In the genomic region with DNA sequence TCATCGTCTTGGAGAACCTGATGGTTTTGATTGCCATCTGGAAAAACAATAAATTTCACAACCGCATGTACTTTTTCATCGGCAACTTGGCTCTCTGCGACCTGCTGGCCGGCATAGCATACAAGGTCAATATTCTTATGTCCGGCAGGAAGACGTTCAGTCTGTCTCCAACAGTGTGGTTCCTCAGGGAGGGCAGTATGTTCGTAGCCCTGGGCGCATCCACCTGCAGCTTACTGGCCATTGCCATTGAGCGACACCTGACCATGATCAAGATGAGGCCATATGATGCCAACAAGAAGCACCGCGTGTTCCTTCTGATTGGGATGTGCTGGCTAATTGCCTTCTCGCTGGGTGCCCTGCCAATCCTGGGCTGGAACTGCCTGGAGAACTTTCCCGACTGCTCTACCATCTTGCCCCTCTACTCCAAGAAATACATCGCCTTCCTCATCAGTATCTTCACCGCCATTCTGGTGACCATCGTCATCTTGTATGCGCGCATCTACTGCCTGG, we compare ENCODE assay signal across 9 mouse cellular contexts. TPM values are rescaled to one million over a fixed set of nuclear protein-coding genes. Genes with fewer than 3 reads are reported as not detected.
DNase-seq lines count a peak whose midpoint lies in the region; ATAC-seq lines count a peak whose summit lies in the region.
"Had no signal": no experiment of that assay in that cellular context is flagged by ENCODE, and none has a peak within 500 bp of the region (broad histone marks: within the 10 kb centered on the region; RNA-seq: fewer than 3 reads in every experiment).

No protein-coding gene starts in this region.

- H3K27me3 ChIP-seq in heart, embryonic 10.5 days (ENCODE audit: insufficient read depth, poor library complexity, severe bottlenecking) = peaks cover 9% of the 10 kb centered on the region; the same call in 1 of the 2 replicates
- H3K27me3 ChIP-seq in neural tube, embryonic 11.5 days (ENCODE audit: control insufficient read depth, insufficient read depth, low read length) = no peaks in the 10 kb centered on the region
- H3K27me3 ChIP-seq in intestine, embryonic 16.5 days (replicated peaks; ENCODE audit: control insufficient read depth, insufficient read depth, low read length) = no peaks in the 10 kb centered on the region
- H3K27me3 ChIP-seq in stomach, embryonic 15.5 days (replicated peaks) = no peaks in the 10 kb centered on the region
- no peaks in the 10 kb centered on the region for H3K27me3 ChIP-seq in kidney, embryonic 14.5 days (ENCODE audit: control insufficient read depth, insufficient read depth, low read length)

- peaks cover 48% of the 10 kb centered on the region for H3K36me3 ChIP-seq in heart, embryonic 10.5 days
- H3K36me3 ChIP-seq in neural tube, embryonic 11.5 days (ENCODE audit: control insufficient read depth, insufficient read depth, low read length) = peaks cover 4% of the 10 kb centered on the region; the same call in 1 of the 2 replicates
- peaks cover 6% of the 10 kb centered on the region; the same call in 1 of the 2 replicates for H3K36me3 ChIP-seq in intestine, embryonic 16.5 days (ENCODE audit: control insufficient read depth, insufficient read depth, low read length)
- peaks cover 17% of the 10 kb centered on the region for H3K36me3 ChIP-seq in stomach, embryonic 15.5 days
- peaks cover 35% of the 10 kb centered on the region; the same call in 1 of the 2 replicates for H3K36me3 ChIP-seq in kidney, embryonic 14.5 days (ENCODE audit: control insufficient read depth, insufficient read depth, low read length)

- H3K9ac ChIP-seq in neural tube, embryonic 11.5 days (ENCODE audit: low read length) = no peak overlapping the region
- no peak overlapping the region for H3K9ac ChIP-seq in intestine, embryonic 16.5 days (ENCODE audit: low read depth, low read length)
- no peak overlapping the region for H3K9ac ChIP-seq in stomach, embryonic 15.5 days
- H3K9ac ChIP-seq in kidney, embryonic 14.5 days (ENCODE audit: low read depth, low read length) = no peak overlapping the region

- ATAC-seq in neural tube, embryonic 11.5 days (ENCODE audit: insufficient read depth, low FRiP score, low TSS enrichment) = peak; percentile 39
- ATAC-seq in intestine, embryonic 16.5 days = peak; percentile 10; the same call in 1 of the 2 replicates
- ATAC-seq in stomach, embryonic 15.5 days (ENCODE audit: insufficient read depth, low FRiP score, low read depth) = 0 out of 2 replicates have a peak, but pooled peaks have one; percentile 24
- ATAC-seq in kidney, embryonic 14.5 days (ENCODE audit: low FRiP score, low TSS enrichment) = no peak

- H3K4me1 ChIP-seq in heart, embryonic 10.5 days = peaks cover 11% of the 10 kb centered on the region
- H3K4me1 ChIP-seq in neural tube, embryonic 11.5 days (ENCODE audit: control insufficient read depth, insufficient read depth, low read length) = peaks cover 15% of the 10 kb centered on the region
- H3K4me1 ChIP-seq in intestine, embryonic 16.5 days (ENCODE audit: control insufficient read depth, insufficient read depth, low read length) = peaks cover 6% of the 10 kb centered on the region; the same call in 1 of the 2 replicates
- peaks cover 16% of the 10 kb centered on the region for H3K4me1 ChIP-seq in stomach, embryonic 15.5 days
- peaks cover 9% of the 10 kb centered on the region; the same call in 1 of the 2 replicates for H3K4me1 ChIP-seq in kidney, embryonic 14.5 days (ENCODE audit: control insufficient read depth, insufficient read depth, low read length)

- intact Hi-C loops in heart, postnatal 25 days (cut with DNase I) = loop anchor here (1.0 to 10.0 kb wide), 5 partner anchors 124 to 470 kb away; partner anchors contain the start of gene Spin1

- no peak for DNase-seq in heart, embryonic 10.5 days (ENCODE audit: low spot score)
- no peak for DNase-seq in heart, postnatal 25 days (ENCODE audit: low spot score)
- DNase-seq in neural tube, embryonic 11.5 days (ENCODE audit: low spot score) = no peak
- DNase-seq in neural tube, embryonic 10.5 days (ENCODE audit: extremely low spot score, low spot score) = no peak
- no peak for DNase-seq in adrenal gland, postnatal 14 days

- peaks cover 10% of the 10 kb centered on the region for H3K9me3 ChIP-seq in heart, embryonic 10.5 days
- H3K9me3 ChIP-seq in neural tube, embryonic 11.5 days (ENCODE audit: control insufficient read depth, low read length) = no peaks in the 10 kb centered on the region
- H3K9me3 ChIP-seq in intestine, embryonic 16.5 days (ENCODE audit: control insufficient read depth, low read length) = 0 out of 2 replicates have a peak, but pooled peaks cover 3% of the 10 kb centered on the region
- no peaks in the 10 kb centered on the region for H3K9me3 ChIP-seq in stomach, embryonic 15.5 days
- no peaks in the 10 kb centered on the region; the same call in 1 of the 2 replicates for H3K9me3 ChIP-seq in kidney, embryonic 14.5 days (ENCODE audit: control insufficient read depth, low read length)

- H3K4me2 ChIP-seq in neural tube, embryonic 11.5 days (ENCODE audit: low read depth) = peak overlapping the region; percentile 32; the same call in 1 of the 2 replicates
- H3K4me2 ChIP-seq in intestine, embryonic 16.5 days (ENCODE audit: low read depth, low read length) = peak overlapping the region; percentile 43; the same call in 1 of the 2 replicates
- H3K4me2 ChIP-seq in stomach, embryonic 15.5 days = peak overlapping the region; percentile 33
- H3K4me2 ChIP-seq in kidney, embryonic 14.5 days (replicated peaks; ENCODE audit: low read depth, low read length) = no peak overlapping the region; the same call in 1 of the 2 replicates

- H3K4me3 ChIP-seq in heart, embryonic 10.5 days = 0 out of 2 replicates have a peak overlapping the region, but pooled peaks have one; percentile 5
- no peak overlapping the region for H3K4me3 ChIP-seq in neural tube, embryonic 11.5 days (ENCODE audit: low read depth, low read length)
- H3K4me3 ChIP-seq in intestine, embryonic 16.5 days (ENCODE audit: low read length) = no peak overlapping the region
- no peak overlapping the region for H3K4me3 ChIP-seq in stomach, embryonic 15.5 days (replicated peaks)
- H3K4me3 ChIP-seq in kidney, embryonic 14.5 days (ENCODE audit: low read length) = no peak overlapping the region

- H3K27ac ChIP-seq in heart, embryonic 10.5 days = no peak overlapping the region
- H3K27ac ChIP-seq in neural tube, embryonic 11.5 days (ENCODE audit: low read depth, low read length) = no peak overlapping the region
- no peak overlapping the region for H3K27ac ChIP-seq in intestine, embryonic 16.5 days (ENCODE audit: low read length)
- H3K27ac ChIP-seq in stomach, embryonic 15.5 days = no peak overlapping the region
- H3K27ac ChIP-seq in kidney, embryonic 14.5 days (ENCODE audit: low read depth, low read length) = no peak overlapping the region

- WGBS in heart, embryonic 10.5 days = 72% methylated on average over 19 of the region's 19 CpGs
- WGBS in neural tube, embryonic 11.5 days = 78% methylated on average over 19 of the region's 19 CpGs
- WGBS in intestine, embryonic 16.5 days = 73% methylated on average over 19 of the region's 19 CpGs
- 76% methylated on average over 19 of the region's 19 CpGs for WGBS in stomach, embryonic 15.5 days
- 76% methylated on average over 19 of the region's 19 CpGs for WGBS in kidney, embryonic 14.5 days

RNA-seq across cellular contexts. Expression of gene S1pr3, which starts 10.6 kb away (rescaled TPM):
- polyA plus RNA-seq in heart, embryonic 10.5 days (2016; fragmentation: Nextera tagmentation; extraction: Ambion mirVana) = 16.9 and 30.5 TPM in 2 replicates
- total RNA-seq in heart, postnatal 25 days (2021) = 10 to 100 TPM; 14.1 to 14.4 TPM
- 52.2 and 55.8 TPM in 2 replicates for polyA plus RNA-seq in neural tube, embryonic 11.5 days (2014; fragmentation: Nextera tagmentation; extraction: Ambion mirVana)
- polyA plus RNA-seq in intestine, embryonic 16.5 days (2015; fragmentation: Nextera tagmentation; extraction: Ambion mirVana) = 38.2 and 41.3 TPM in 2 replicates
- 37.7 and 43.4 TPM in 2 replicates for polyA plus RNA-seq in stomach, embryonic 15.5 days (2015; fragmentation: Nextera tagmentation; extraction: Ambion mirVana)
- total RNA-seq in adrenal gland, postnatal 14 days (2021) = 14.6 and 21.0 TPM in 2 replicates
- 24.9 and 51.9 TPM in 2 replicates for polyA plus RNA-seq in kidney, embryonic 14.5 days (2014; fragmentation: Nextera tagmentation; extraction: Ambion mirVana)
- polyA plus RNA-seq: CD4-positive, CD25-positive, alpha-beta regulatory T cell, adult 4 months had no signal
